Mouse (Mus musculus) hindlimb bud, embryonic 11.5 days (tissue): ENCODE data around the gene Paics.
"Not testable (repeated sequence)": the region's sequence is repeated elsewhere in the genome, so short reads cannot be mapped to it uniquely, and the experiment has no call there.

Source experiments
- DNase-seq: peaks from one replicate; pipeline ENCODE4 v3.0.0-alpha.2; 2012; ENCODE audit warnings: low read depth, low spot score; ENCODE audit errors: extremely low spot score

Gene Paics

GRCm38 (mm10) chr5:76950343-76951105, 583 bp upstream of the Paics start:
- DNase-seq, result no peak

- DNase-seq, result no peak
Observed at GRCm38 (mm10) chr5:76952112-76953040, 1.3 kb downstream of the Paics start.

- DNase-seq, result no peak
Observed at GRCm38 (mm10) chr5:76953794-76954193, 2.7 kb downstream of the Paics start.

- no peak for DNase-seq
Observed at GRCm38 (mm10) chr5:76954271-76954900, 3.3 kb downstream of the Paics start.

GRCm38 (mm10) chr5:76955474-76955873, 4.4 kb downstream of the Paics start:
- DNase-seq, result no peak

- DNase-seq, result no peak
Observed at GRCm38 (mm10) chr5:76957954-76958353, 6.8 kb downstream of the Paics start.

GRCm38 (mm10) chr5:76959587-76959986, 8.5 kb downstream of the Paics start:
- no peak for DNase-seq

- no peak for DNase-seq
Observed at GRCm38 (mm10) chr5:76962545-76962944, 11.4 kb downstream of the Paics start.

GRCm38 (mm10) chr5:76964651-76965050, 13.5 kb downstream of the Paics start:
- DNase-seq, result no peak

GRCm38 (mm10) chr5:76969250-76969649, 18.1 kb downstream of the Paics start:
- DNase-seq, result no peak

- not testable (repeated sequence) for DNase-seq
Observed at GRCm38 (mm10) chr5:76971115-76971514, 20.0 kb downstream of the Paics start.

GRCm38 (mm10) chr5:76973488-76973887, 22.4 kb downstream of the Paics start:
- DNase-seq, result no peak

- no peak for DNase-seq
Observed at GRCm38 (mm10) chr5:76974207-76974553, 23.1 kb downstream of the Paics start.

- peak; percentile 54 for DNase-seq
Observed at GRCm38 (mm10) chr5:76974554-76975285, 23.6 kb downstream of the Paics start, which contains the start of gene Srp72. Srp72 (plus strand) TSS chr5:76974683.

GRCm38 (mm10) chr5:76975736-76976135, 24.6 kb downstream of the Paics start:
- DNase-seq, result no peak

- DNase-seq, result no peak
Observed at GRCm38 (mm10) chr5:76984015-76984414, 32.9 kb downstream of the Paics start.

- DNase-seq, result no peak
Observed at GRCm38 (mm10) chr5:76990789-76991188, 39.7 kb downstream of the Paics start.

GRCm38 (mm10) chr5:76993174-76993814, 42.2 kb downstream of the Paics start:
- DNase-seq, result no peak

- DNase-seq, result no peak
Observed at GRCm38 (mm10) chr5:76998416-76998815, 47.3 kb downstream of the Paics start.

GRCm38 (mm10) chr5:77001192-77001591, 50.1 kb downstream of the Paics start:
- DNase-seq, result no peak
